Mouse (Mus musculus) T-cell, adult 2 months (primary cell): Measurements from ENCODE around the gene Pdxk.
"Not testable (repeated sequence)": the region's sequence is repeated elsewhere in the genome, so short reads cannot be mapped to it uniquely, and the experiment has no call there.

Experiments
- DNase-seq: peaks from one replicate; pipeline ENCODE4 v3.0.0; 2022; ENCODE audit warnings: low spot score

Gene Pdxk

GRCm38 (mm10) chr10:78417888-78418287, 46.9 kb downstream of the Pdxk start:
- DNase-seq, result no peak

- not testable (repeated sequence) for DNase-seq
These were observed 49.8 kb downstream of the Pdxk start for GRCm38 (mm10) chr10:78414936-78415335.

GRCm38 (mm10) chr10:78413152-78413520, 51.6 kb downstream of the Pdxk start:
- no peak for DNase-seq

GRCm38 (mm10) chr10:78412319-78413151, 52.2 kb downstream of the Pdxk start, which contains the start of gene Rrp1:
Rrp1 (minus strand) TSS chr10:78413043.
- peak; percentile 97 for DNase-seq

- DNase-seq, result no peak
These were observed 52.9 kb downstream of the Pdxk start for GRCm38 (mm10) chr10:78411851-78412250.

GRCm38 (mm10) chr10:78409035-78409788, 55.6 kb downstream of the Pdxk start:
- DNase-seq, result no peak

GRCm38 (mm10) chr10:78407132-78407531, 57.6 kb downstream of the Pdxk start:
- no peak for DNase-seq

GRCm38 (mm10) chr10:78406152-78406551, 58.6 kb downstream of the Pdxk start:
- DNase-seq, result no peak

- DNase-seq, result no peak
These were observed 62.4 kb downstream of the Pdxk start for GRCm38 (mm10) chr10:78402301-78402922.

GRCm38 (mm10) chr10:78401127-78401526, 63.6 kb downstream of the Pdxk start:
- DNase-seq, result no peak

GRCm38 (mm10) chr10:78399090-78399657, 65.6 kb downstream of the Pdxk start:
- DNase-seq, result peak; percentile 52

- DNase-seq, result no peak
These were observed 68.2 kb downstream of the Pdxk start for GRCm38 (mm10) chr10:78396625-78396885.

GRCm38 (mm10) chr10:78395819-78396624, 68.8 kb downstream of the Pdxk start:
- DNase-seq, result peak; percentile 83

- no peak for DNase-seq
These were observed 69.4 kb downstream of the Pdxk start for GRCm38 (mm10) chr10:78395377-78395776.

GRCm38 (mm10) chr10:78392072-78392471, 72.7 kb downstream of the Pdxk start:
- peak; percentile 73 for DNase-seq

- no peak for DNase-seq
These were observed 73.7 kb downstream of the Pdxk start for GRCm38 (mm10) chr10:78390982-78391470.

- peak; percentile 43 for DNase-seq
These were observed 76.4 kb downstream of the Pdxk start for GRCm38 (mm10) chr10:78388216-78388980.
